ENCODE assay signal across 24 mouse cellular contexts in genomic region chr12:118351421-118351820, GRCm38 (mm10). TPM values are rescaled to one million over a fixed set of nuclear protein-coding genes. Genes with fewer than 3 reads are reported as not detected.
DNase-seq lines count a peak whose midpoint lies in the region; ATAC-seq and TF ChIP-seq lines count a peak whose summit lies in the region.
"Had no signal": no experiment of that assay in that cellular context is flagged by ENCODE, and none has a peak within 500 bp of the region (broad histone marks: within the 10 kb centered on the region; RNA-seq: fewer than 3 reads in every experiment).

No protein-coding gene starts in this region.

- in situ Hi-C loops in CH12.LX (cut with MboI; ENCODE audit: low pct_ligation_motif_present, low pct_unique_long_range_greater_than_20kb, low sequenced_read_pairs) = no loop called here

- TF ChIP-seq POLR2A in CH12.LX (IDR thresholded peaks at IDR 0.05; ENCODE audit: low read depth, low read length) = no peak
- no peak for TF ChIP-seq POLR2A in cerebellum, adult 2 months (IDR thresholded peaks at IDR 0.05; ENCODE audit: borderline replicate concordance, insufficient read depth, low read length)

- dilution Hi-C loops in CH12.LX (cut with MboI; ENCODE audit: extremely low pct_ligation_motif_present, extremely low pct_unique_long_range_greater_than_20kb, low sequenced_read_pairs) = no loop called here

- no peaks in the 10 kb centered on the region for H3K9me3 ChIP-seq in CH12.LX (replicated peaks; ENCODE audit: low read length)
- H3K9me3 ChIP-seq: embryonic facial prominence, embryonic 13.5 days; embryonic facial prominence, embryonic 15.5 days; forebrain, embryonic 10.5 days; forebrain, embryonic 12.5 days had no signal

- no peak for TF ChIP-seq RAD21 in CH12.LX (IDR thresholded peaks at IDR 0.05; ENCODE audit: low read depth, low read length)

- no peak overlapping the region for H3K27ac ChIP-seq in CH12.LX (ENCODE audit: insufficient read depth, low read depth)
- H3K27ac ChIP-seq in cerebellum, adult 2 months (ENCODE audit: insufficient read depth, low read length) = no peak overlapping the region
- H3K27ac ChIP-seq: embryonic facial prominence, embryonic 13.5 days; embryonic facial prominence, embryonic 15.5 days; forebrain, embryonic 10.5 days; forebrain, embryonic 12.5 days had no signal

- no peaks in the 10 kb centered on the region for H3K36me3 ChIP-seq in CH12.LX (replicated peaks in 1 of 2; ENCODE audit: control insufficient read depth in 1 of 2, insufficient read depth in 1 of 2, low read length in 1 of 2)
- H3K36me3 ChIP-seq in splenic B cell, adult 2 months (ENCODE audit: control insufficient read depth, insufficient read depth, low read length, poor library complexity, severe bottlenecking) = no peaks in the 10 kb centered on the region
- H3K36me3 ChIP-seq: embryonic facial prominence, embryonic 13.5 days; embryonic facial prominence, embryonic 15.5 days; forebrain, embryonic 10.5 days; forebrain, embryonic 12.5 days had no signal

- peaks cover 0 to 8% of the 10 kb centered on the region in 2 experiments; a peak in 2 of 4 replicates for H3K4me1 ChIP-seq in CH12.LX (ENCODE audit: control insufficient read depth in 1 of 2, insufficient read depth in 2 of 2)
- no peaks in the 10 kb centered on the region for H3K4me1 ChIP-seq in cerebellum, adult 2 months (ENCODE audit: control insufficient read depth, insufficient read depth, low read length)
- H3K4me1 ChIP-seq: embryonic facial prominence, embryonic 13.5 days; embryonic facial prominence, embryonic 15.5 days had no signal

- H3K4me3 ChIP-seq in CH12.LX (replicated peaks in 1 of 3; ENCODE audit: low read depth in 2 of 3, low read length in 2 of 3, poor library complexity in 1 of 3) = no peak overlapping the region
- H3K4me3 ChIP-seq in cerebellum, adult 2 months (replicated peaks; ENCODE audit: insufficient read depth, low read depth, low read length) = no peak overlapping the region
- H3K4me3 ChIP-seq: embryonic facial prominence, embryonic 13.5 days; embryonic facial prominence, embryonic 15.5 days; erythroblast, embryonic 14.5 days; forebrain, embryonic 10.5 days; forebrain, embryonic 12.5 days had no signal

- H3K4me2 ChIP-seq in CH12.LX (ENCODE audit: insufficient read depth, low read depth, poor library complexity, severe bottlenecking) = no peak overlapping the region
- H3K4me2 ChIP-seq: embryonic facial prominence, embryonic 13.5 days; embryonic facial prominence, embryonic 15.5 days; forebrain, embryonic 12.5 days had no signal

- H3K27me3 ChIP-seq in CH12.LX (replicated peaks) = no peaks in the 10 kb centered on the region
- no peaks in the 10 kb centered on the region for H3K27me3 ChIP-seq in splenic B cell, adult 2 months (ENCODE audit: control insufficient read depth, insufficient read depth, low read length, poor library complexity, severe bottlenecking)
- H3K27me3 ChIP-seq in cerebellum, adult 2 months (ENCODE audit: control insufficient read depth, insufficient read depth, low read length) = no peaks in the 10 kb centered on the region
- H3K27me3 ChIP-seq: embryonic facial prominence, embryonic 13.5 days; embryonic facial prominence, embryonic 15.5 days; forebrain, embryonic 12.5 days had no signal

- ATAC-seq in common myeloid progenitor, adult 5-6 weeks (replicated peaks; ENCODE audit: low read depth, poor library complexity, severe bottlenecking) = 0 out of 2 replicates have a peak, but pooled peaks have one; percentile 11
- ATAC-seq: CD4-positive, CD25-positive, alpha-beta regulatory T cell, adult 4 months; forebrain, embryonic 14.5 days; forebrain, embryonic 16.5 days had no signal

- no peak for TF ChIP-seq CTCF in CH12.LX (conservative IDR thresholded peaks at IDR 0.05 in 1 of 2, IDR thresholded peaks at IDR 0.05 in 1 of 2; ENCODE audit: low read depth in 2 of 2, low read length in 2 of 2)
- no peak for TF ChIP-seq CTCF in cerebellum, adult 2 months (IDR thresholded peaks at IDR 0.05; ENCODE audit: borderline replicate concordance, insufficient read depth, low read depth, low read length)

- H3K9ac ChIP-seq in CH12.LX (ENCODE audit: insufficient read depth, low read depth) = no peak overlapping the region
- H3K9ac ChIP-seq: embryonic facial prominence, embryonic 13.5 days; embryonic facial prominence, embryonic 15.5 days; forebrain, embryonic 12.5 days had no signal

- TF ChIP-seq EP300 in CH12.LX (IDR thresholded peaks at IDR 0.05; ENCODE audit: low read length) = no peak

- no peaks in the 10 kb centered on the region for H3K79me2 ChIP-seq in CH12.LX (replicated peaks; ENCODE audit: control insufficient read depth, extremely low read depth, insufficient read depth, poor library complexity, severe bottlenecking)

- DNase-seq in A20 (ENCODE audit: low read depth, low spot score) (peak; percentile 7), CH12.LX (ENCODE audit: extremely low read depth) (peak; percentile 10)
- DNase-seq in splenic B cell, adult 2 months (ENCODE audit: low read depth, low spot score) = peak; percentile 8
- no peak for DNase-seq in right cerebral cortex, postnatal 14 days
- no peak for DNase-seq in ovary, postnatal 10 days (ENCODE audit: low spot score)
- DNase-seq in cerebellum, adult 2 months = no peak
- DNase-seq: adrenal gland, adult 2 months; adrenal gland, postnatal 10 days; adrenal gland, postnatal 25 days; cerebellum, adult 11 months; cerebellum, adult 18-20 months; cerebellum, adult 9-10 months; cerebellum, postnatal 10 days; cerebellum, postnatal 25 days; embryo, embryonic 11 days had no signal

TF ChIP-seq in CH12.LX, 34 proteins besides CTCF, POLR2A, EP300 and RAD21:
- TF ChIP-seq ZKSCAN1 (IDR thresholded peaks at IDR 0.05; ENCODE audit: borderline replicate concordance, low read depth, low read length) (no peak), ETS1 (conservative IDR thresholded peaks at IDR 0.05; ENCODE audit: low read depth, low read length) (no peak), USF1 (IDR thresholded peaks at IDR 0.05; ENCODE audit: low read depth, low read length) (no peak), ZC3H11A (IDR thresholded peaks at IDR 0.05; ENCODE audit: low read depth, low read length) (no peak), RCOR1 (conservative IDR thresholded peaks at IDR 0.05; ENCODE audit: low read depth, low read length) (no peak), USF2 (conservative IDR thresholded peaks at IDR 0.05; ENCODE audit: low read depth, low read length) (no peak), CHD1 (IDR thresholded peaks at IDR 0.05; ENCODE audit: low read depth, low read length) (no peak), KAT2A (IDR thresholded peaks at IDR 0.05; ENCODE audit: insufficient replicate concordance, low read length) (no peak), JUND (conservative IDR thresholded peaks at IDR 0.05; ENCODE audit: low read depth, low read length) (no peak), POLR2AphosphoS2 (IDR thresholded peaks at IDR 0.05; ENCODE audit: low read depth, low read length) (no peak), NELFE (IDR thresholded peaks at IDR 0.05; ENCODE audit: low read depth, low read length) (no peak), MAX (IDR thresholded peaks at IDR 0.05; ENCODE audit: low read length) (no peak), MAFK (IDR thresholded peaks at IDR 0.05; ENCODE audit: insufficient replicate concordance, low read length) (no peak)

RNA-seq across cellular contexts. Expression of gene Sp4, which starts 50.2 kb away (rescaled TPM):
- total RNA-seq in CH12.LX (2012; rRNA removed) = 5.5 and 6.6 TPM in 2 replicates
- total RNA-seq in CH12.LX (2014; rRNA removed) = 5.4 and 5.7 TPM in 2 replicates
- polyA plus RNA-seq in CH12.LX (2012; ENCODE audit: insufficient read length, low read depth) = 3.8 and 4.2 TPM in 2 replicates
- 20.9 and 22.5 TPM in 2 replicates for total RNA-seq in common myeloid progenitor, adult 5-6 weeks (2017)
- polyA plus RNA-seq in cerebellum, adult 2 months (2012; rRNA removed) = 13.3 and 16.3 TPM in 2 replicates

Comparison
In these comparisons a context has a peak if more than half of its experiments do, and no peak if none do; other contexts are left out.
1. DNase-seq: peak in A20 (single experiment), CH12.LX (single experiment) and splenic B cell, adult 2 months (single experiment); none in right cerebral cortex, postnatal 14 days (single experiment), ovary, postnatal 10 days (single experiment) and cerebellum, adult 2 months (0 of 2).